Mouse (Mus musculus) heart, postnatal 0 days (tissue): ENCODE measurements around the gene Tubb4a. TPM values are rescaled to one million over a fixed set of nuclear protein-coding genes. Genes with fewer than 3 reads are reported as not detected.

ENCODE experiments used
- ATAC-seq: fragments of 200-750 bp; cut with Nextera tagmentation; 2 replicates; pipeline ENCODE4 v1.8.0; 2017; ENCODE audit warnings: low read depth, moderate number of reproducible peaks, moderate library complexity; ENCODE audit not compliant: insufficient read depth
- DNase-seq: peaks from one replicate; pipeline ENCODE4 v3.0.0-alpha.2; 2016; ENCODE audit warnings: low spot score
- H3K27ac ChIP-seq: fragments of 300-500 bp; sonication (generic); 2 replicates; pipeline ENCODE4 v1.5.1; 2014; ENCODE audit warnings: low read depth, mild to moderate bottlenecking
- H3K27me3 ChIP-seq: fragments of 300-500 bp; sonication (generic); 2 replicates; pipeline ENCODE4 v1.6.1; 2014; ENCODE audit warnings: low read length, mixed read lengths; ENCODE audit not compliant: control insufficient read depth, insufficient read depth
- H3K36me3 ChIP-seq: fragments of 300-500 bp; sonication (generic); replicated peaks from 2 replicates; pipeline ENCODE4 v1.6.1; 2014; ENCODE audit warnings: low read length, mixed read lengths; ENCODE audit not compliant: control insufficient read depth, insufficient read depth
- H3K4me1 ChIP-seq: fragments of 300-500 bp; sonication (generic); 2 replicates; pipeline ENCODE4 v1.6.1; 2014; ENCODE audit warnings: antibody characterized with exemption; ENCODE audit not compliant: control insufficient read depth, insufficient read depth
- H3K4me2 ChIP-seq: fragments of 300-500 bp; sonication (generic); 2 replicates; pipeline ENCODE4 v1.6.1; 2014; ENCODE audit warnings: low read depth, mild to moderate bottlenecking, low read length, moderate library complexity
- H3K4me3 ChIP-seq: fragments of 300-500 bp; sonication (generic); 2 replicates; pipeline ENCODE4 v1.5.1; 2014; ENCODE audit warnings: low read depth, low read length
- H3K9ac ChIP-seq: fragments of 300-500 bp; sonication (generic); replicated peaks from 2 replicates; pipeline ENCODE4 v1.6.1; 2014; ENCODE audit warnings: low read depth, low read length, mixed read lengths
- H3K9me3 ChIP-seq: fragments of 300-500 bp; sonication (generic); replicated peaks from 2 replicates; pipeline ENCODE4 v1.6.1; 2016; ENCODE audit warnings: low read length; ENCODE audit not compliant: control insufficient read depth
- CTCF ChIP-seq: IDR thresholded peaks from 2 replicates; pipeline ENCODE4 v1.5.1; 2016; ENCODE audit warnings: antibody characterized with exemption, control low read depth, low read depth
- EP300 ChIP-seq: IDR thresholded peaks from 2 replicates; pipeline ENCODE4 v1.6.1; 2016; ENCODE audit warnings: antibody characterized with exemption, low read depth
- WGBS: fragments of 180-500 bp; shearing (Covaris S2); extraction: QIAGEN DNeasy Blood & Tissue Kit; methylation state at CpG from one replicate; pipeline ENCODE4 v1.1.7; 2014; 5-methylcytosine and 5-hydroxymethylcytosine counted together
- polyA plus RNA-seq: library from polyadenylated mRNA; unstranded; fragments of >200 nt; fragmentation: Nextera tagmentation; extraction: Ambion mirVana; gene quantifications from 2 replicates; pipeline ENCODE4 v1.2.1, GENCODE M21; 2015
- total RNA-seq: library from RNA; depleted of rRNA; stranded (reverse); fragments of >200 nt; gene quantifications from 2 replicates; pipeline ENCODE4 v1.2.3, GENCODE M21; 2014; ENCODE audit warnings: low replicate concordance

Gene Tubb4a
- total and polyA plus RNA-seq, 2 experiments from 2014 or later, result 1.3 to 2.8 TPM

DNA sequence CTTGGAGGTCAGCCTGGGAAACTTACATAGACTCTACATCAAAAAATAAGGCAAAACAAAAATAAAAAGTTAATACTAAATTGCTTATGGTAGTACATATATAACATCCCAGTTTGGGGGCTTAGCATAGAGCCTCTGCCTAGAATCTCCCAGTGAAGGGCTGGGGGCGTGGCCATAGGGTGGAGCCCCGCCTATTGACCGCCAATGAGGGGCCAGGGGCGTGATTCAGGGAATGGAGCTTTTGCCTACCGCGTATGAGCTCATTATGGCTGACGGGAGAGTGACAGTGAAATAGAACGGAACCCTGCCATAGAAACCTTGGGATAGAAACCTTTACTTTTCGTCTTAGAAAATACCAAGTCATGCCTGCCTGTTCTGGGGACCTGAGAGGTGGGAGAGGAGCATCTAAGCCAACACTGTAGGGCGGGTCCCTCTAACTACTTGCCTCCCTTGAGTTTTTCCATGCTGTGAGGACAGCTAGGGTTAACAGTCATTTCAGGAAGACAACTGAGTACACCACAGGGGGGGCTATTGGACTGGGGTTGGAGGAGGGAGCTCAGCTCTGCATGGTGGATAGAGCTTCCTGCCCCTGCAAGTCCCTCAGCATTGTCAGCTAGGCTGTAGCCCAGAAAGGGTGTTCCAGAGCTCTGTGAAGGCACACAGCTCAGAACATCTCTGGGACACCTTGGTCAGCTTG lies 12.2 kb upstream of the Tubb4a start:
- H3K4me3 ChIP-seq, result no peak overlapping the region
- H3K9me3 ChIP-seq, result no peaks in the 10 kb centered on the region
- TF ChIP-seq CTCF (no peak), EP300 (no peak)
- DNase-seq (no peak), ATAC-seq (no peak)
- no peak overlapping the region for H3K27ac ChIP-seq
- 5% methylated on average over 10 of the region's 10 CpGs for WGBS
- H3K36me3 ChIP-seq, result no peaks in the 10 kb centered on the region
- H3K27me3 ChIP-seq, result 0 out of 2 replicates have a peak, but pooled peaks cover 7% of the 10 kb centered on the region
- H3K9ac ChIP-seq, result no peak overlapping the region
- H3K4me2 ChIP-seq, result no peak overlapping the region
- H3K4me1 ChIP-seq, result 0 out of 2 replicates have a peak, but pooled peaks cover 4% of the 10 kb centered on the region

DNA sequence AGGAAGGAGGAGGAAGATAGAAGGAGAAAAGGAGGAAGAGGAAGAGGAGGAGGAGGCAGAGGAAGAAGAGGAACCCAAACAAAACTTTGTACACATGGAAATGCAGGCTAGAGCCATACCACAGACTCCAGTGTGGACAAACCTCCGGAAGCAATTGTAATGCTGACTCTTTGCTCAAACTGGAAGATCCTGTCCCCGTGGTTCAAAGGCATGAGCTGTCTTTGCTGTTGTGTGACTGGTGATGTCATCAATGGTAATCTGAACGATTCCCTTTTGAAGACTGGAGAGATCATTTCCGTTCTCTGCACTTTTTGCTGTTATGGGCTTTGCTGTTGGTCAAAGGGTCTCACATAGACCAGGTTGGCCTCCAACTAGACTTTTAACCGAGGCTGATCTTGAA lies 10.7 kb upstream of the Tubb4a start:
- Histone ChIP-seq H3K4me1 (no peaks in the 10 kb centered on the region), H3K27me3 (0 out of 2 replicates have a peak, but pooled peaks cover 7% of the 10 kb centered on the region)
- 65% methylated on average over 5 of the region's 5 CpGs for WGBS

DNA sequence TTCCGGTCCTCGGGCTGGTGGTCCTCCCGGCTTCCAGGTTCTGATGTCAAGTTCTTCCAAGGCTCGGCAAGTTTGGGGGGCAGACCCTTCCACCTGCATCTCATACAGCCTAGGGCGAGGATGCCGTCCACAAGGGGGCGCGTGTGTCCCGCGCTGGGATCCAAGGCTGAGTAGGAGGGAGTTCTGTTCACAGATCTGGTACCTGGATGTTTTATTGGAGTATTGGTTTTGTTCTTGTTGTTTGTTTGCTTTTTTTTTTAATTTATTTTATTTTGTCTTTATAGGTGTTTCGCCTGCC lies 9.0 kb upstream of the Tubb4a start:
- WGBS, result 0% methylated on average over 11 of the region's 11 CpGs
- TF ChIP-seq CTCF (peak; percentile 88), EP300 (no peak)
- no peaks in the 10 kb centered on the region for H3K36me3 ChIP-seq

More for the DNA sequence above, 10.7 kb upstream of the Tubb4a start:
- Histone ChIP-seq H3K4me2 (no peak overlapping the region), H3K9me3 (no peaks in the 10 kb centered on the region), H3K4me3 (no peak overlapping the region), H3K9ac (no peak overlapping the region), H3K27ac (no peak overlapping the region), H3K36me3 (no peaks in the 10 kb centered on the region)
- TF ChIP-seq CTCF, result no peak
- no peak for TF ChIP-seq EP300
- DNase-seq (no peak), ATAC-seq (no peak)

DNA sequence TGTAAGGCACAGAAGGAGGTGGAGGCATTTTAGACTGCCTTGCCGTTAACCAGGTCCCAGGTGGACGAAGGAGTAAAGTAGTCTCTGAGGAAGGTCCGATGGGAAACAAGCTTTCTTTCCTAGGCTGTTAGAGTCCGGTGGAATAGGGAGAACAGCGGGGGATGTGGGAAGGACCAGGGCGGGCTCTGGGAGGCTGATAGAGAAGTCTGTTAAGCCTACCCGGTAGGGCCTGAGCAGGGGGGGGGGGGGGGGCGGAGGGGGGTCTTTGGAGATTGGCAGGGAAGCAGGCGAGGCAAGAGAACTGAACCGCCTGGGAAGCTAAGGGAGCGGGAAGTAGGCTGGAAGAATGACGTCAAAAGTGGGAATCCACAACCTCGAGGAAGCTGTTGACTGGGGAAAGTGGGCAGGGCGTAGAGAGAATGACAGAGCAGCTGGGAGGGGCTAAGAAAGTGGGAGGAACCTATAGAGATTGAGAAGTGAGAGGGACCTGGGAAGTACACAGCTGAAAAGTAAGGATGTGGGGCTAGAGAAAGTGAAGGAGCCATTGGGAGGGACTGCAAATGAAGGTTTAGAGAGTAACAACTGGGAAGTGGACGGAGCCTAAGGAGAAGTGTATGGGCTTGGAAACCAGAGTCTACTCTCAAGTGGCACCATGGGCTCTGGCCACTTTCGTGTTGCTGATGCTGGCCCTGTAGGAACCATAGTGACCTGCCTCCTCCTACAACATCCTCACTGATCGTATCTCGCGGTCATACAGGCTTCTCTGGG lies 8.5 kb upstream of the Tubb4a start:
- Histone ChIP-seq H3K4me3 (peak overlapping the region; percentile 20), H3K9ac (no peak overlapping the region), H3K4me2 (peak overlapping the region; percentile 48; the same call in 1 of the 2 replicates), H3K9me3 (no peaks in the 10 kb centered on the region), H3K27me3 (0 out of 2 replicates have a peak, but pooled peaks cover 7% of the 10 kb centered on the region), H3K36me3 (no peaks in the 10 kb centered on the region), H3K27ac (no peak overlapping the region), H3K4me1 (no peaks in the 10 kb centered on the region)
- 3% methylated on average over 18 of the region's 19 CpGs for WGBS
- no peak for TF ChIP-seq EP300
- TF ChIP-seq CTCF, result no peak
- DNase-seq (peak; percentile 79), ATAC-seq (peak; percentile 79)

More for the DNA sequence above, 9.0 kb upstream of the Tubb4a start:
- ATAC-seq, result peak; percentile 78
- Histone ChIP-seq H3K27me3 (0 out of 2 replicates have a peak, but pooled peaks cover 7% of the 10 kb centered on the region), H3K4me3 (peak overlapping the region; percentile 20), H3K4me2 (peak overlapping the region; percentile 48; the same call in 1 of the 2 replicates), H3K27ac (no peak overlapping the region), H3K9me3 (no peaks in the 10 kb centered on the region), H3K9ac (no peak overlapping the region), H3K4me1 (no peaks in the 10 kb centered on the region)
- no peak for DNase-seq

DNA sequence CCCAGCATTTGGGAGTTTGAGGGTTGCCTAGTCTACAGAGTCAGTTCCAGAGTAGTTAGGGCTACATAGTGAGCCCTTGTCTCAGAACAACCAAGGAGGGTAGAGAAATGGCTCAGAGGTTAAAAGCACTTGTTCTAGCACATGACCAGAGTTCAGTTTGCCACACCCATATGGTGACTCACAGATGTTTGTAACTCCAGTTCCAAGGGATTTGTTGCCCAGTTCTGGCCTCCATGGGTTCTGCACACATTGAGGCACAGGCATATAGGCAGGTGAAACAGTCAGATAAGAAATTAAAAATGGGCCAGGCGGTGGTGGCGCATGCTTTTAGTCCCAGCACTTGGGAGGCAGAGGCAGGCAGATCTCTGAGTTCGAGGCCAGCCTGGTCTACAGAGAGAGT lies 6.6 kb upstream of the Tubb4a start:
- Histone ChIP-seq H3K9me3 (no peaks in the 10 kb centered on the region), H3K27me3 (0 out of 2 replicates have a peak, but pooled peaks cover 7% of the 10 kb centered on the region), H3K4me1 (no peaks in the 10 kb centered on the region), H3K9ac (no peak overlapping the region), H3K4me2 (no peak overlapping the region), H3K36me3 (no peaks in the 10 kb centered on the region), H3K27ac (no peak overlapping the region), H3K4me3 (no peak overlapping the region)
- no peak for TF ChIP-seq CTCF
- TF ChIP-seq EP300, result no peak
- DNase-seq (no peak), ATAC-seq (no peak)
- 89% methylated on average over 3 of the region's 3 CpGs for WGBS
